Mouse (Mus musculus): Measurements from ENCODE around the gene Sema4d. TPM values are rescaled to one million over a fixed set of nuclear protein-coding genes. Genes with fewer than 3 reads are reported as not detected.

Sema4d gene
- total RNA-seq, 1 experiment from 2014 or later: 134 TPM

GRCm38 (mm10) chr13:51818170-51818943 is 24.8 kb upstream of the Sema4d start:
- no peak for ATAC-seq (replicated peaks; ENCODE audit: insufficient number of reproducible peaks, low FRiP score, low TSS enrichment, poor library complexity, severe bottlenecking)

- no peak for ATAC-seq (replicated peaks; ENCODE audit: insufficient number of reproducible peaks, low FRiP score, low TSS enrichment, poor library complexity, severe bottlenecking)
Measured at GRCm38 (mm10) chr13:51816559-51817041, 23.1 kb upstream of the Sema4d start.

- ATAC-seq (replicated peaks; ENCODE audit: insufficient number of reproducible peaks, low FRiP score, low TSS enrichment, poor library complexity, severe bottlenecking): peak; percentile 51; the same call in 1 of the 2 replicates
Measured at GRCm38 (mm10) chr13:51815865-51816504, 22.4 kb upstream of the Sema4d start.

- no peak for ATAC-seq (replicated peaks; ENCODE audit: insufficient number of reproducible peaks, low FRiP score, low TSS enrichment, poor library complexity, severe bottlenecking)
Measured at GRCm38 (mm10) chr13:51814646-51815045, 21.1 kb upstream of the Sema4d start.

GRCm38 (mm10) chr13:51813621-51814615 is 20.4 kb upstream of the Sema4d start:
- ATAC-seq (replicated peaks; ENCODE audit: insufficient number of reproducible peaks, low FRiP score, low TSS enrichment, poor library complexity, severe bottlenecking): peak; percentile 42

GRCm38 (mm10) chr13:51808141-51808540 is 14.6 kb upstream of the Sema4d start:
- ATAC-seq (replicated peaks; ENCODE audit: insufficient number of reproducible peaks, low FRiP score, low TSS enrichment, poor library complexity, severe bottlenecking): no peak

GRCm38 (mm10) chr13:51806220-51806619 is 12.7 kb upstream of the Sema4d start:
- no peak for ATAC-seq (replicated peaks; ENCODE audit: insufficient number of reproducible peaks, low FRiP score, low TSS enrichment, poor library complexity, severe bottlenecking)

- ATAC-seq (replicated peaks; ENCODE audit: insufficient number of reproducible peaks, low FRiP score, low TSS enrichment, poor library complexity, severe bottlenecking): no peak
Measured at GRCm38 (mm10) chr13:51805634-51806033, 12.1 kb upstream of the Sema4d start.

GRCm38 (mm10) chr13:51800921-51801320 is 7.4 kb upstream of the Sema4d start:
- ATAC-seq (replicated peaks; ENCODE audit: insufficient number of reproducible peaks, low FRiP score, low TSS enrichment, poor library complexity, severe bottlenecking): peak; percentile 48

- no peak for ATAC-seq (replicated peaks; ENCODE audit: insufficient number of reproducible peaks, low FRiP score, low TSS enrichment, poor library complexity, severe bottlenecking)
Measured at GRCm38 (mm10) chr13:51799735-51800522, 6.4 kb upstream of the Sema4d start.

GRCm38 (mm10) chr13:51797899-51798746 is 4.6 kb upstream of the Sema4d start:
- ATAC-seq (replicated peaks; ENCODE audit: insufficient number of reproducible peaks, low FRiP score, low TSS enrichment, poor library complexity, severe bottlenecking): no peak

- ATAC-seq (replicated peaks; ENCODE audit: insufficient number of reproducible peaks, low FRiP score, low TSS enrichment, poor library complexity, severe bottlenecking): no peak
Measured at GRCm38 (mm10) chr13:51793948-51794347, 401 bp upstream of the Sema4d start.

- no peak; the same call in 1 of the 2 replicates for ATAC-seq (replicated peaks; ENCODE audit: insufficient number of reproducible peaks, low FRiP score, low TSS enrichment, poor library complexity, severe bottlenecking)
Measured at GRCm38 (mm10) chr13:51792729-51793424, 670 bp downstream of the Sema4d start.

GRCm38 (mm10) chr13:51792135-51792573 is 1.4 kb downstream of the Sema4d start:
- ATAC-seq (replicated peaks; ENCODE audit: insufficient number of reproducible peaks, low FRiP score, low TSS enrichment, poor library complexity, severe bottlenecking): no peak

GRCm38 (mm10) chr13:51791604-51792003 is 1.9 kb downstream of the Sema4d start:
- ATAC-seq (replicated peaks; ENCODE audit: insufficient number of reproducible peaks, low FRiP score, low TSS enrichment, poor library complexity, severe bottlenecking): no peak

GRCm38 (mm10) chr13:51790793-51791192 is 2.8 kb downstream of the Sema4d start:
- no peak for ATAC-seq (replicated peaks; ENCODE audit: insufficient number of reproducible peaks, low FRiP score, low TSS enrichment, poor library complexity, severe bottlenecking)

- ATAC-seq (replicated peaks; ENCODE audit: insufficient number of reproducible peaks, low FRiP score, low TSS enrichment, poor library complexity, severe bottlenecking): no peak
Measured at GRCm38 (mm10) chr13:51787858-51788257, 5.7 kb downstream of the Sema4d start.
